Mouse (Mus musculus) ES-Bruce4 (cell line): Measurements from ENCODE around the gene Mme. TPM values are rescaled to one million over a fixed set of nuclear protein-coding genes. Genes with fewer than 3 reads are reported as not detected.
A peak's percentile ranks its signal among the peaks of the same experiment; 100 is the strongest.

Source experiments
- H3K27ac ChIP-seq: 2 replicates; pipeline ENCODE4 v1.5.1; 2012; ENCODE audit warnings: low read length, inconsistent platforms; ENCODE audit not compliant: insufficient read depth
- H3K27me3 ChIP-seq: 2 replicates; pipeline ENCODE4 v1.6.1; 2012; ENCODE audit warnings: mild to moderate bottlenecking, low read length, inconsistent platforms; ENCODE audit not compliant: control insufficient read depth, poor library complexity, insufficient read depth, severe bottlenecking
- H3K36me3 ChIP-seq: 2 replicates; pipeline ENCODE4 v1.6.1; 2012; ENCODE audit warnings: inconsistent platforms, mild to moderate bottlenecking, low read length, moderate library complexity; ENCODE audit not compliant: control insufficient read depth, poor library complexity, insufficient read depth, severe bottlenecking
- H3K4me1 ChIP-seq: one replicate; pipeline ENCODE4 v1.8.1; 2011; ENCODE audit warnings: low read length; ENCODE audit not compliant: control insufficient read depth, insufficient read depth
- H3K4me3 ChIP-seq: 2 replicates; pipeline ENCODE4 v1.5.1; 2011; ENCODE audit warnings: low read depth, mild to moderate bottlenecking, low read length
- H3K9ac ChIP-seq: 2 replicates; pipeline ENCODE4 v1.6.1; 2012; ENCODE audit warnings: low read depth, mild to moderate bottlenecking, inconsistent platforms; ENCODE audit not compliant: poor library complexity, severe bottlenecking
- H3K9me3 ChIP-seq: replicated peaks from 2 replicates; pipeline ENCODE4 v1.6.1; 2012; ENCODE audit warnings: mild to moderate bottlenecking, low read length, inconsistent platforms; ENCODE audit not compliant: control insufficient read depth, poor library complexity, insufficient read depth, severe bottlenecking
- CTCF ChIP-seq: IDR thresholded peaks from one replicate; pipeline ENCODE4 v1.8.1; 2011; ENCODE audit warnings: low read depth, low read length
- EP300 ChIP-seq: IDR thresholded peaks from 2 replicates; pipeline ENCODE4 v1.6.1; 2011; ENCODE audit warnings: low read depth, low read length; ENCODE audit not compliant: insufficient read depth
- POLR2A ChIP-seq: IDR thresholded peaks from one replicate; pipeline ENCODE4 v1.8.1; 2011; ENCODE audit warnings: low read length; ENCODE audit not compliant: insufficient read depth
- polyA plus RNA-seq: library from polyadenylated mRNA; stranded (reverse); fragments of >200 nt; gene quantifications from 2 replicates; pipeline ENCODE4 v1.2.4, GENCODE M21; 2011; ENCODE audit warnings: low read depth; ENCODE audit not compliant: missing spikeins, insufficient read depth, insufficient read length

Gene Mme
- polyA plus RNA-seq, 1 experiment, result 80.3 TPM

GRCm38 (mm10) chr3:63243721-63244120 lies 2.4 kb downstream of the Mme start:
- H3K9me3 ChIP-seq, result peaks cover 27% of the 10 kb centered on the region
- H3K36me3 ChIP-seq, result no peaks in the 10 kb centered on the region
- TF ChIP-seq POLR2A (no peak), CTCF (no peak), EP300 (no peak)
- H3K9ac ChIP-seq, result no peak overlapping the region
- no peak overlapping the region for H3K4me3 ChIP-seq
- no peaks in the 10 kb centered on the region for H3K27me3 ChIP-seq
- H3K4me1 ChIP-seq, result peaks cover 3% of the 10 kb centered on the region
- peak overlapping the region; percentile 96 for H3K27ac ChIP-seq

- no peaks in the 10 kb centered on the region; the same call in 1 of the 2 replicates for H3K27me3 ChIP-seq
- H3K27ac ChIP-seq, result no peak overlapping the region
- no peaks in the 10 kb centered on the region for H3K4me1 ChIP-seq
- H3K9ac ChIP-seq, result no peak overlapping the region
- no peaks in the 10 kb centered on the region for H3K36me3 ChIP-seq
- H3K4me3 ChIP-seq, result no peak overlapping the region
- TF ChIP-seq EP300 (no peak), POLR2A (no peak), CTCF (no peak)
- no peaks in the 10 kb centered on the region for H3K9me3 ChIP-seq
These were observed 30.8 kb downstream of the Mme start for GRCm38 (mm10) chr3:63272091-63272490.

- H3K4me1 ChIP-seq, result peaks cover 2% of the 10 kb centered on the region
- no peak for TF ChIP-seq POLR2A
- TF ChIP-seq CTCF, result no peak
- no peak for TF ChIP-seq EP300
- H3K27ac ChIP-seq, result peak overlapping the region; percentile 88
- H3K4me3 ChIP-seq, result no peak overlapping the region
- H3K36me3 ChIP-seq, result no peaks in the 10 kb centered on the region
- no peak overlapping the region for H3K9ac ChIP-seq
- no peaks in the 10 kb centered on the region for H3K27me3 ChIP-seq
- H3K9me3 ChIP-seq, result no peaks in the 10 kb centered on the region
These were observed 53.0 kb downstream of the Mme start for GRCm38 (mm10) chr3:63294316-63294715.

GRCm38 (mm10) chr3:63294791-63295190 lies 53.5 kb downstream of the Mme start:
- Histone ChIP-seq H3K9ac (peak overlapping the region; percentile 83; the same call in 1 of the 2 replicates), H3K9me3 (no peaks in the 10 kb centered on the region), H3K27me3 (no peaks in the 10 kb centered on the region), H3K27ac (peak overlapping the region; percentile 88), H3K36me3 (no peaks in the 10 kb centered on the region), H3K4me3 (no peak overlapping the region), H3K4me1 (peaks cover 2% of the 10 kb centered on the region)
- no peak for TF ChIP-seq POLR2A
- no peak for TF ChIP-seq CTCF
- no peak for TF ChIP-seq EP300

- Histone ChIP-seq H3K9ac (peak overlapping the region; percentile 83), H3K9me3 (no peaks in the 10 kb centered on the region), H3K4me3 (peak overlapping the region; percentile 57), H3K27me3 (no peaks in the 10 kb centered on the region), H3K36me3 (peaks cover 3% of the 10 kb centered on the region; the same call in 1 of the 2 replicates), H3K4me1 (peaks cover 2% of the 10 kb centered on the region), H3K27ac (peak overlapping the region; percentile 88)
- TF ChIP-seq POLR2A (no peak), EP300 (peak; percentile 73; the same call in 1 of the 2 replicates), CTCF (no peak)
These were observed 53.9 kb downstream of the Mme start for GRCm38 (mm10) chr3:63295237-63295636.

GRCm38 (mm10) chr3:63295657-63296231 lies 54.4 kb downstream of the Mme start:
- Histone ChIP-seq H3K9me3 (no peaks in the 10 kb centered on the region), H3K27me3 (no peaks in the 10 kb centered on the region), H3K9ac (peak overlapping the region; percentile 83), H3K4me3 (peak overlapping the region; percentile 57), H3K36me3 (peaks cover 3% of the 10 kb centered on the region; the same call in 1 of the 2 replicates), H3K4me1 (peaks cover 1% of the 10 kb centered on the region), H3K27ac (peak overlapping the region; percentile 88)
- no peak for TF ChIP-seq POLR2A
- peak; percentile 50; the same call in 1 of the 2 replicates for TF ChIP-seq EP300
- TF ChIP-seq CTCF, result no peak
